Mouse (Mus musculus): ENCODE measurements at regions not wholly inside any gene's neighbourhood (a gene's known extent, or its start where the extent isn't known, plus 50 kb on each side); places are given as distances from the start of the nearest gene placed in this dataset.

DNA sequence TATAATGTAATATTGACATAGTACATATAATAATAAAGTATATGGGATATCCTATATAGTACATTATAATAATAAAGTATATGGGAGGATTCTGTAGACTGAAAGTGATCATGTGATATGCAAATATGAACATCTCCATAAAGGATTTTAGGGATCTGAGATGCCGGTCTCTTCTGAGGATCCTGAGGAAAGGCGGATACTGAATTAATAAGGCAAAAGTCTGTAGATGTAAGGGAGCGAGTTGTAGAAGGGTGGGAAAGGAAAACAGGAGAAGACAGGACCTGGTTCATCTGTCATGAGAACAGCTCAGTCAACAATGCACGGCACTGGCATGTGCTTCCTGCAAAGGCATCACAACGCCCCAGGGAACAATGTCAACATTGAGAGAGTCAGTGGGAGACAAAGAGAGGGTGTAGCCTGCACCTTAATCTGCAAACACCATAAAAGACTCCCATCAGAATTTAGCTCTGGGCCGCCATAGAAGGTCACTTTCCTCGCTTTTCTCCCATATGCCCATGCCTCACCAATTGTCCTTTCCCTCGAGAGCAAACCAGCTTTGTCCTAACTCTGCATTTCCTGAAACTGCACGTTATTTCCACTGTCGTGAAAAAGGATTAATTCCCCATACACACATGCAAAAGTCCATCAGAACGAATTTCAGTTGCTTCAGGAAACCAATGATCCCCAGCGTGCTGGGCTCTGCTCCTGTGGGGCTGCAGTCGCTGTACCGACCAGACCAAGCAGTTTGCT, 53.7 kb upstream of the Cpm start:
- Histone ChIP-seq H3K4me3 (ENCODE audit: low read depth, low read length) (no peak overlapping the region), H3K9me3 (ENCODE audit: low read length) (no peaks in the 10 kb centered on the region), H3K27me3 (replicated peaks; ENCODE audit: insufficient read depth, low read length) (no peaks in the 10 kb centered on the region), H3K27ac (ENCODE audit: low read length) (no peak overlapping the region), H3K4me2 (replicated peaks; ENCODE audit: low read depth, low read length) (no peak overlapping the region), H3K36me3 (ENCODE audit: insufficient read depth, low read length) (no peaks in the 10 kb centered on the region), H3K4me1 (ENCODE audit: insufficient read depth, low read depth, low read length) (peaks cover 3% of the 10 kb centered on the region; the same call in 1 of the 2 replicates), H3K9ac (replicated peaks; ENCODE audit: low read depth) (no peak overlapping the region)
- WGBS: 55% methylated on average over 14 of the region's 14 CpGs
- TF ChIP-seq CTCF (IDR thresholded peaks at IDR 0.05) (no peak), EP300 (IDR thresholded peaks at IDR 0.05) (no peak)
- no peak for DNase-seq (ENCODE audit: low spot score)
- ATAC-seq: no peak

DNA sequence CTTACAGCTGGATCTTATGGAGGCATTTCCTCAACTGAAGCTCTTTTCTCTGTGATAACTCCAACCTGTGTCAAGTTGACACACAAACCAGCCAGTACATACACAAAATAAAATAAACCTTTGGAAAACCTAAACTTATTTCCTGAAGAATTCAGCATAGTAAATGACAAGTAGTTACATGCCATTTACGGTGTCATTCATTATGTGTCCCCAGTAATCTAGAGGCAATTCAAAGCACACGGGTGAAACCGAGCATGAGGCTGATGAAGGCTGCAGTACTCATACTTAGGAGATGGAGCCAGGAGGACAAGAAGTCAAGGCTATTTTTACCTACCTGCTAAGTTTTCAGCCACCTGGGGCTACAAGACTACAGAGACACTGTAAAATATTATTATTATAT, 54.4 kb upstream of the Cpm start:
- WGBS: 86% methylated on average over 3 of the region's 3 CpGs
- Histone ChIP-seq H3K9ac (replicated peaks; ENCODE audit: low read depth) (no peak overlapping the region), H3K4me2 (replicated peaks; ENCODE audit: low read depth, low read length) (no peak overlapping the region), H3K27me3 (replicated peaks; ENCODE audit: insufficient read depth, low read length) (no peaks in the 10 kb centered on the region), H3K36me3 (ENCODE audit: insufficient read depth, low read length) (no peaks in the 10 kb centered on the region), H3K27ac (ENCODE audit: low read length) (no peak overlapping the region), H3K9me3 (ENCODE audit: low read length) (no peaks in the 10 kb centered on the region), H3K4me3 (ENCODE audit: low read depth, low read length) (no peak overlapping the region), H3K4me1 (ENCODE audit: insufficient read depth, low read depth, low read length) (peaks cover 3% of the 10 kb centered on the region; the same call in 1 of the 2 replicates)
- TF ChIP-seq CTCF (IDR thresholded peaks at IDR 0.05) (no peak), EP300 (IDR thresholded peaks at IDR 0.05) (no peak)
- DNase-seq (ENCODE audit: low spot score) (no peak), ATAC-seq (no peak)

DNA sequence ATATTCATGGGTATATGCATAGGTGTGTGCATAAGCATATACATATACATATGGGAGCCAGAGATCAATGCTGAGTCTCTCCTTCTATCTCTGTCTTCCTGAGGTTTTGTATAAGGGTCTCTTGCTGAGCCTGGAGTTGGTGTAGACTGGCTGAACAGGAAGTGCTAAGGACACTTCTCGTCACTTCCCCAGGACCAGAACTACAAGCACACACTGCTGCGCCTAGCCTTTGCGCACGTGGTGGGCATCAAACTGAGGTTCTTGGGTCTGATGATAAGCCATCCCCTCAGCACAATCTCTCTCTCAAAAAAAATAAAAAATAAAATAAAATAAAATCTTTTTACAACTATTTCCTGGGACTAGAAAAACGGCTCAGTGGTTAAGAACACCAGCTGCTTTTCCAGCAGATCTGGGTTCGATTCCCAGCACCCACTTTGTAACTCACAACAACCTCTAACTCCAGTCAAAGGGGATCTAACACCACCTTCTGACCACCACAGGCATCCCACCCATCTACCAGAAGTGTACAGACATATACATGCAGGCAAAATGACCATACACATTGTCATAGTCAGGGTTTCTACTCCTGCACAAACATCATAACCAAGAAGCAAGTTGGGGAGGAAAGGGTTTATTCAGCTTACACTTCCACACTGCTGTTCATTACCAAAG, 55.1 kb upstream of the Cpm start:
- H3K4me2 ChIP-seq (replicated peaks; ENCODE audit: low read depth, low read length): no peak overlapping the region
- TF ChIP-seq EP300 (IDR thresholded peaks at IDR 0.05) (no peak), CTCF (IDR thresholded peaks at IDR 0.05) (no peak)
- peaks cover 3% of the 10 kb centered on the region; the same call in 1 of the 2 replicates for H3K4me1 ChIP-seq (ENCODE audit: insufficient read depth, low read depth, low read length)
- ATAC-seq: no peak
- WGBS: 90% methylated on average over 6 of the region's 6 CpGs
- no peaks in the 10 kb centered on the region for H3K27me3 ChIP-seq (replicated peaks; ENCODE audit: insufficient read depth, low read length)
- no peak overlapping the region for H3K4me3 ChIP-seq (ENCODE audit: low read depth, low read length)
- no peak overlapping the region for H3K9ac ChIP-seq (replicated peaks; ENCODE audit: low read depth)
- no peaks in the 10 kb centered on the region for H3K36me3 ChIP-seq (ENCODE audit: insufficient read depth, low read length)
- H3K9me3 ChIP-seq (ENCODE audit: low read length): no peaks in the 10 kb centered on the region
- DNase-seq (ENCODE audit: low spot score): no peak
- H3K27ac ChIP-seq (ENCODE audit: low read length): no peak overlapping the region

DNA sequence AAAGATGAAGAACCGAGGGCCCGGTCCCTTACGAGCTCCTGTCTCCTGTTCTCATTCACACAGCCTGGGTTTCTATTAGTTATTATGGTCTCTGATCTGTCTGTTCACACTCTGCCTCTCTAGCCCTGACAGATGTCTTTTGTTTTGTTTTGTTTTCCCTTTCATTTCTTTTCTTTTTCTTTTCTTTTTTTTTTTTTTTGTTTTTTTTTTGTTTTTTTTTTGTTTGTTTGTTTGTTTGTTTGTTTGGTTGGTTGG, 55.8 kb upstream of the Cpm start:
- Histone ChIP-seq H3K36me3 (ENCODE audit: insufficient read depth, low read length) (no peaks in the 10 kb centered on the region), H3K9me3 (ENCODE audit: low read length) (no peaks in the 10 kb centered on the region), H3K27ac (ENCODE audit: low read length) (no peak overlapping the region), H3K4me3 (ENCODE audit: low read depth, low read length) (no peak overlapping the region), H3K9ac (replicated peaks; ENCODE audit: low read depth) (no peak overlapping the region), H3K27me3 (replicated peaks; ENCODE audit: insufficient read depth, low read length) (no peaks in the 10 kb centered on the region), H3K4me1 (ENCODE audit: insufficient read depth, low read depth, low read length) (peaks cover 3% of the 10 kb centered on the region; the same call in 1 of the 2 replicates), H3K4me2 (replicated peaks; ENCODE audit: low read depth, low read length) (no peak overlapping the region)
- 90% methylated on average over 3 of the region's 3 CpGs for WGBS
- DNase-seq (ENCODE audit: low spot score) (no peak), ATAC-seq (no peak)
- no peak for TF ChIP-seq EP300 (IDR thresholded peaks at IDR 0.05)
- TF ChIP-seq CTCF (IDR thresholded peaks at IDR 0.05): no peak

DNA sequence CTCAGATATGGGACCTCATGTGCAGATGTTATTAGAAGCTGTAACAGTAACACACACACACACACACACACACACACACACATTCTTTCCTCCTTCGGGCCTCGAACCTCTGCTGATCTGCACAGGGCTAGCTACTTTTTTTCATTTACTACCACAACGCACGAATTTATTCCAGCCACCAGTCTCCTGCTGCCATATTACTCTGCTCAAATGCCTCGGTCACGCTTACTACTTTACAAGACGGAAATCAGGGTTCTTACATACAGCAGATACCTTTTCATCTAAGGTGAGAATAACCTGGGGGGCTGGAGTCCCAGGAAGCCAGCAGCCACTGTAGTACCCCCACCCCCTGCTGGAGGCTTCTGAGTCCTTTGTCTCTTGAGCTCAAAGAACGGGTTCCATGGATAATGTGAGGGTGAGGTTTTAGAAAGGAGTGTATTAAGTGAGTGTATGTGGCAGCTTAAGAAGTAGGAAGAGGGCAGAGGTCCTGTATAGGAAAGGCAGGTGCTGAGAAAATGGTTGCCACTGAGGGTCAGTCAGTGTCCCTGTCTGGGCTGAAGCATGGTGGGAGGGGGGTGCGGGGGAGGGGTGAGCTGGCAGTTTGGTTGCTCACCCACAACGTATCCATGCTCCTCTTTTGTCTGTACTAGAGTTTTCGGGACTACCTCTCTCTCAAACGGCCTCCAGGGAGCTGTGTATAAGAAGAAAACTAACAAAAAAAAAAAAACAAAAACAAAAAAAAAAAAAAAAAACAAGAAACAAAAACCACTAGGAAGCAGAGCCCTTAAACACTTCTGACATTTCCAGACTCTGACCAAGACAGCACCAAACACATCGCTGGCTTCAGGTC, 56.3 kb upstream of the Cpm start:
- WGBS: 67% methylated on average over 13 of the region's 13 CpGs

DNA sequence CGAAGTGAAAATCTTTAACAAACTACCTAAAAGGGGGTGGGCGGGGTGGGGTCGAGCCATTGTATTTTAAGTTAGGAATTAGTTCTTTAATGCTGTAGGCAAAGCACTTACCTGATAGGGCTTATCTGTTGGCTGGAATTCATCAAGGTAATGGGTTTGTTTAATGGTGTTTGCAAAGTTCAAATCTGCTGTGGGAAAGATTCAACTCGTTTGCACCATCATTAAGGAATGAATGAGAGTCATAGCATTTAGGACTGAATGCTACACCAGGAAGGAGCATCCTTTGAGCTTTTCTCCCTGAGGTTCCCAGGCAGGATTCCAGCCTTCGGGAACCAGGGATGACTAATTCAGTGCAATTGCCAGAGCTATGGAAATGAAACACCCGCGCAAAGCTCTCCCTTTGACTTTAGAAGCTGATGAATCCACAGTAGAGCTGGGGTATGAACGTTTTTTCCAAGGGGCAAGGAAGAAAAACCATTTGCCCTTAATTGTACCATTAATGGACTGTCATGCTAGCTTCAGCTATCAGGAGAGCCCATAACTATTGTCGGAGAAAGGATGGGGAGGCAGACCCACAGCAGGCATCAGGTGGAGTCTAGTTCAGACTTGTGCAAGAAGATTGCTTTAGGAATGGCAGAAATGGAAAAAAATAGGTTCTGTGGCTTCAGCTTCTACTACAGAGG, 57.3 kb upstream of the Cpm start:
- peak overlapping the region; percentile 37; the same call in 1 of the 2 replicates for H3K4me3 ChIP-seq (ENCODE audit: low read depth, low read length)
- peak overlapping the region; percentile 68 for H3K4me2 ChIP-seq (replicated peaks; ENCODE audit: low read depth, low read length)
- no peak for TF ChIP-seq CTCF (IDR thresholded peaks at IDR 0.05)
- no peak for TF ChIP-seq EP300 (IDR thresholded peaks at IDR 0.05)
- H3K9ac ChIP-seq (replicated peaks; ENCODE audit: low read depth): no peak overlapping the region
- H3K9me3 ChIP-seq (ENCODE audit: low read length): no peaks in the 10 kb centered on the region
- DNase-seq (ENCODE audit: low spot score): no peak
- peaks cover 3% of the 10 kb centered on the region; the same call in 1 of the 2 replicates for H3K4me1 ChIP-seq (ENCODE audit: insufficient read depth, low read depth, low read length)
- no peaks in the 10 kb centered on the region for H3K27me3 ChIP-seq (replicated peaks; ENCODE audit: insufficient read depth, low read length)
- no peak overlapping the region for H3K27ac ChIP-seq (ENCODE audit: low read length)
- ATAC-seq: no peak
- WGBS: 22% methylated on average over 9 of the region's 9 CpGs
- no peaks in the 10 kb centered on the region for H3K36me3 ChIP-seq (ENCODE audit: insufficient read depth, low read length)

More for the DNA sequence above, 56.3 kb upstream of the Cpm start:
- H3K4me2 ChIP-seq (replicated peaks; ENCODE audit: low read depth, low read length): no peak overlapping the region
- no peak overlapping the region for H3K27ac ChIP-seq (ENCODE audit: low read length)
- no peak overlapping the region for H3K4me3 ChIP-seq (ENCODE audit: low read depth, low read length)
- no peaks in the 10 kb centered on the region for H3K36me3 ChIP-seq (ENCODE audit: insufficient read depth, low read length)
- DNase-seq (ENCODE audit: low spot score): no peak
- peaks cover 3% of the 10 kb centered on the region; the same call in 1 of the 2 replicates for H3K4me1 ChIP-seq (ENCODE audit: insufficient read depth, low read depth, low read length)
- no peak for TF ChIP-seq EP300 (IDR thresholded peaks at IDR 0.05)
- no peak for TF ChIP-seq CTCF (IDR thresholded peaks at IDR 0.05)
- H3K9ac ChIP-seq (replicated peaks; ENCODE audit: low read depth): no peak overlapping the region
- H3K9me3 ChIP-seq (ENCODE audit: low read length): no peaks in the 10 kb centered on the region
- no peaks in the 10 kb centered on the region for H3K27me3 ChIP-seq (replicated peaks; ENCODE audit: insufficient read depth, low read length)
- ATAC-seq: no peak

Measured in lung, postnatal 0 days (tissue).